Mouse (Mus musculus) E14TG2a.4 (cell line): ENCODE data around the gene Tbc1d21.

Experiments
- CTCF ChIP-seq: conservative IDR thresholded peaks from 2 replicates; pipeline ENCODE4 v1.5.1; 2014; ENCODE audit warnings: low read length
- NANOG ChIP-seq: IDR thresholded peaks from 2 replicates; pipeline ENCODE4 v1.6.1; 2014; ENCODE audit warnings: borderline replicate concordance, low read length, mixed read lengths
- POU5F1 ChIP-seq: IDR thresholded peaks from 2 replicates; pipeline ENCODE4 v1.6.1; 2014; ENCODE audit warnings: low read length, borderline replicate concordance

DNA sequence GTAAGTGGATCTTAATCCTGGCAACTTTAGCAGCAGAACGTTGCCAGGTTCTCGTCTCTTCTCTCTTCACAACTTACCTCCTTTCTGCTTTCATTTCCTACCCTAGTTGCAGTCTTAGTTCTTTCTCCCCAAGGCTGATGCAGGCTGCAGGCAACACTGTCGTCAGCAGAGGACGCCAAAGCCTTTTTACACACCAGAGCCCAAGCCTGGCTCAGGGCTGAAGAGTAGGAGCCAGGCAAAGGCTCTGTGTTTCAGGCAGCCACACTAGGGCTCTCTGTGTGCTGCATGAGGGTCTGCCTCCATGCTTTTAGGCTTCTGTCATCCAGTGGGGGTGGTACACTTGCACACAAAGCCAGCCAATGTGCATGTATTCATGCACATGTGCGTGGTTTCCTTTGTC is 40.0 kb downstream of the Tbc1d21 start:
- TF ChIP-seq CTCF (peak; percentile 71), NANOG (no peak), POU5F1 (no peak)
